ENCODE assay signal across 19 mouse cellular contexts in the genomic region with DNA sequence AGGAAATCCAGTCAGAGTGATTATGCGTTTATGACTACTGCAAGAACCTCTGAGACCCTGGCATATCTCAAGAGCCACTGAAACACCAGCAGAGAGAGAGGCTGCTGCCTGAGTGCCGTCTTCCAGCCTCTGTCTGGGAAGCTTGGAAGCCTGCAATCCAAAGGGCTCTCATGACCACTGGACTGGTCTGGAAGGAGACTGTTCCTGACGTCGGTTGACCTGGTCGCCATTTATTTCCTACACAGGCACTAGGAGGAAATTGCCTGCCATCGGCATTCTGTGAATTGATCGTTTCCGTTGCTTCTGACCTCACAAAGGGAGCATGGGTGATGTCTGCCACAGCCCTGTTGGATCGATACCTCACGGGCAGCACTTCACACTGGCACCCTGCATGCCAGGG. TPM values are rescaled to one million over a fixed set of nuclear protein-coding genes. Genes with fewer than 3 reads are reported as not detected.
A peak's percentile ranks its signal among the peaks of the same experiment; 100 is the strongest.
DNase-seq lines count a peak whose midpoint lies in the region; ATAC-seq and TF ChIP-seq lines count a peak whose summit lies in the region.
"Had no signal": no experiment of that assay in that cellular context is flagged by ENCODE, and none has a peak within 500 bp of the region (broad histone marks: within the 10 kb centered on the region; RNA-seq: fewer than 3 reads in every experiment).

No protein-coding gene starts in this region.

- H3K27ac ChIP-seq in heart, adult 2 months, result peak overlapping the region; percentile 78
- no peak overlapping the region for H3K27ac ChIP-seq in liver, adult 2 months (replicated peaks; ENCODE audit: insufficient read depth, low read depth, low read length)
- no peak overlapping the region for H3K27ac ChIP-seq in liver, embryonic 11.5 days (ENCODE audit: low read depth, low read length)
- H3K27ac ChIP-seq in lung, embryonic 16.5 days (ENCODE audit: low read length), result peak overlapping the region; percentile 93; the same call in 1 of the 2 replicates
- H3K27ac ChIP-seq: embryonic facial prominence, embryonic 10.5 days; forebrain, embryonic 13.5 days; hindbrain, embryonic 13.5 days had no signal

- H3K4me1 ChIP-seq in heart, adult 2 months (ENCODE audit: control insufficient read depth, insufficient read depth, low read length), result peaks cover 29% of the 10 kb centered on the region
- H3K4me1 ChIP-seq in liver, adult 2 months (ENCODE audit: control insufficient read depth, insufficient read depth, low read length), result peaks cover 24% of the 10 kb centered on the region
- H3K4me1 ChIP-seq in liver, embryonic 11.5 days (replicated peaks; ENCODE audit: control insufficient read depth, insufficient read depth, low read length), result peaks cover 13% of the 10 kb centered on the region
- peaks cover 53% of the 10 kb centered on the region for H3K4me1 ChIP-seq in lung, embryonic 16.5 days (replicated peaks; ENCODE audit: control insufficient read depth, insufficient read depth, low read length)

- H3K79me2 ChIP-seq in heart, adult 2 months (replicated peaks; ENCODE audit: control insufficient read depth, insufficient read depth, low read length), result no peaks in the 10 kb centered on the region; the same call in none of the 2 replicates
- no peaks in the 10 kb centered on the region for H3K79me2 ChIP-seq in liver, adult 2 months (ENCODE audit: control insufficient read depth, insufficient read depth, low read length)

- intact Hi-C loops in heart, adult 2 months (cut with DNase I), result no loop called here
- intact Hi-C loops in heart, postnatal 36 days (cut with DNase I), result loop anchor here (5.0 to 10.0 kb wide), 2 partner anchors 34 to 929 kb away; no protein-coding TSS in a partner anchor

- H3K4me2 ChIP-seq in liver, embryonic 11.5 days, result no peak overlapping the region
- H3K4me2 ChIP-seq in lung, embryonic 16.5 days (ENCODE audit: low read depth, low read length), result no peak overlapping the region
- H3K4me2 ChIP-seq: forebrain, embryonic 13.5 days; hindbrain, embryonic 13.5 days had no signal

- no peak for TF ChIP-seq EP300 in heart, adult 2 months (IDR thresholded peaks at IDR 0.05; ENCODE audit: insufficient read depth, low read depth, low read length)

- H3K36me3 ChIP-seq in heart, adult 2 months (ENCODE audit: control insufficient read depth, insufficient read depth, low read length), result no peaks in the 10 kb centered on the region
- no peaks in the 10 kb centered on the region for H3K36me3 ChIP-seq in liver, adult 2 months (ENCODE audit: control insufficient read depth, insufficient read depth, low read length)
- H3K36me3 ChIP-seq in liver, embryonic 11.5 days (ENCODE audit: control insufficient read depth, insufficient read depth, low read length), result no peaks in the 10 kb centered on the region
- no peaks in the 10 kb centered on the region; the same call in 1 of the 2 replicates for H3K36me3 ChIP-seq in lung, embryonic 16.5 days (ENCODE audit: control insufficient read depth, insufficient read depth, low read length)
- H3K36me3 ChIP-seq: embryonic facial prominence, embryonic 10.5 days; G1E; hindbrain, embryonic 13.5 days had no signal

- H3K4me3 ChIP-seq in heart, adult 2 months, result no peak overlapping the region
- no peak overlapping the region for H3K4me3 ChIP-seq in liver, adult 2 months (ENCODE audit: insufficient read depth, low read depth, low read length)
- no peak overlapping the region for H3K4me3 ChIP-seq in liver, embryonic 11.5 days (ENCODE audit: low read depth, low read length)
- H3K4me3 ChIP-seq in lung, embryonic 16.5 days (ENCODE audit: low read length), result no peak overlapping the region
- H3K4me3 ChIP-seq: embryonic facial prominence, embryonic 10.5 days; forebrain, embryonic 13.5 days; hindbrain, embryonic 13.5 days had no signal

- no peak for ATAC-seq in cerebellum, adult (ENCODE audit: insufficient number of reproducible peaks, low FRiP score, low TSS enrichment)
- ATAC-seq in liver, embryonic 11.5 days (replicated peaks; ENCODE audit: low FRiP score), result no peak
- no peak for ATAC-seq in lung, embryonic 16.5 days (ENCODE audit: low read depth)
- ATAC-seq: CD4-positive, CD25-positive, alpha-beta regulatory T cell, adult 4 months; forebrain, embryonic 13.5 days; forebrain, postnatal 0 days; hindbrain, postnatal 0 days had no signal

- TF ChIP-seq POLR2A in heart, adult 2 months (IDR thresholded peaks at IDR 0.05; ENCODE audit: insufficient read depth, low read depth, low read length), result no peak
- no peak for TF ChIP-seq POLR2A in liver, adult 2 months (IDR thresholded peaks at IDR 0.05; ENCODE audit: extremely low read depth, insufficient read depth, low read length)

- DNase-seq in cerebellum, adult 11-12 months, result peak; percentile 31
- DNase-seq in heart, adult 2 months, result no peak
- DNase-seq in heart, postnatal 36 days, result no peak
- DNase-seq in liver, adult 2 months (ENCODE audit: extremely low read depth, low read depth, low spot score), result peak; percentile 68
- DNase-seq in liver, embryonic 11.5 days (ENCODE audit: low spot score), result no peak
- no peak for DNase-seq in lung, postnatal 36 days
- DNase-seq: adrenal gland, adult 8-10 months; adrenal gland, postnatal 36 days; cerebellum, adult 18-20 months; forebrain, postnatal 0 days; gastrocnemius, postnatal 14 days had no signal

- no peak overlapping the region for H3K9ac ChIP-seq in heart, adult 2 months (ENCODE audit: low read depth, low read length)
- H3K9ac ChIP-seq in liver, adult 2 months (ENCODE audit: low read depth, low read length), result no peak overlapping the region
- H3K9ac ChIP-seq in liver, embryonic 11.5 days (ENCODE audit: low read depth, low read length), result no peak overlapping the region
- H3K9ac ChIP-seq in lung, embryonic 16.5 days (ENCODE audit: low read length), result no peak overlapping the region
- H3K9ac ChIP-seq: forebrain, embryonic 13.5 days; forebrain, postnatal 0 days; hindbrain, embryonic 13.5 days had no signal

- TF ChIP-seq CTCF in heart, adult 2 months (IDR thresholded peaks at IDR 0.05), result no peak
- no peak for TF ChIP-seq CTCF in liver, adult 2 months (IDR thresholded peaks at IDR 0.05; ENCODE audit: low read depth, low read length)

- 73% methylated on average over 10 of the region's 10 CpGs for WGBS in heart, adult 2 months
- WGBS in liver, adult 2 months, result 55% methylated on average over 10 of the region's 10 CpGs
- WGBS in liver, embryonic 11.5 days, result 75% methylated on average over 10 of the region's 10 CpGs
- 66% methylated on average over 10 of the region's 10 CpGs for WGBS in lung, embryonic 16.5 days

- no peaks in the 10 kb centered on the region for H3K9me3 ChIP-seq in liver, embryonic 11.5 days (ENCODE audit: control insufficient read depth, low read length)
- H3K9me3 ChIP-seq in lung, embryonic 16.5 days (ENCODE audit: control insufficient read depth, low read length), result no peaks in the 10 kb centered on the region
- H3K9me3 ChIP-seq: embryonic facial prominence, embryonic 10.5 days; forebrain, embryonic 13.5 days; G1E; hindbrain, embryonic 13.5 days had no signal

- H3K27me3 ChIP-seq in heart, adult 2 months (ENCODE audit: control insufficient read depth, insufficient read depth, low read length), result no peaks in the 10 kb centered on the region
- H3K27me3 ChIP-seq in liver, adult 2 months (ENCODE audit: control insufficient read depth, insufficient read depth, low read length), result no peaks in the 10 kb centered on the region
- no peaks in the 10 kb centered on the region for H3K27me3 ChIP-seq in liver, embryonic 11.5 days (replicated peaks; ENCODE audit: control insufficient read depth, insufficient read depth, low read length)
- no peaks in the 10 kb centered on the region for H3K27me3 ChIP-seq in lung, embryonic 16.5 days (ENCODE audit: control insufficient read depth, insufficient read depth, low read depth, low read length)
- H3K27me3 ChIP-seq: forebrain, embryonic 13.5 days; hindbrain, embryonic 13.5 days had no signal

RNA-seq across cellular contexts. Expression of gene Cerk, which starts 9.8 kb away (rescaled TPM):
- 10 to 100 TPM; 30.4 to 33.5 TPM for total RNA-seq in heart, adult 2 months (2021)
- polyA plus RNA-seq in heart, adult 2 months (2012; rRNA removed), result 26.0 and 38.0 TPM in 2 replicates
- 10 to 100 TPM; 28.0 to 28.1 TPM for total RNA-seq in heart, postnatal 36 days (2021)
- total RNA-seq in liver, adult 2 months (2014; rRNA removed), result 3.0 and 3.7 TPM in 2 replicates
- 2.6 and 2.7 TPM in 2 replicates for polyA plus RNA-seq in liver, adult 2 months (2012; rRNA removed)
- 8.4 and 8.5 TPM in 2 replicates for polyA plus RNA-seq in liver, embryonic 11.5 days (2014; fragmentation: Nextera tagmentation; extraction: Ambion mirVana)
- polyA plus RNA-seq in lung, embryonic 16.5 days (2015; fragmentation: Nextera tagmentation; extraction: Ambion mirVana), result 25.2 and 26.4 TPM in 2 replicates

RNA-seq across cellular contexts. Expression of gene Tbc1d22a, which starts 38.1 kb away (rescaled TPM):
- 10 to 100 TPM; 21.8 to 25.6 TPM for total RNA-seq in heart, adult 2 months (2021)
- 23.2 and 30.1 TPM in 2 replicates for polyA plus RNA-seq in heart, adult 2 months (2012; rRNA removed)
- total RNA-seq in heart, postnatal 36 days (2021), result 10 to 100 TPM; 21.7 to 28.6 TPM
- 9.6 and 13.2 TPM in 2 replicates for total RNA-seq in liver, adult 2 months (2014; rRNA removed)
- 14.1 and 14.3 TPM in 2 replicates for polyA plus RNA-seq in liver, adult 2 months (2012; rRNA removed)
- polyA plus RNA-seq in liver, embryonic 11.5 days (2014; fragmentation: Nextera tagmentation; extraction: Ambion mirVana), result 10.8 and 11.7 TPM in 2 replicates
- polyA plus RNA-seq in lung, embryonic 16.5 days (2015; fragmentation: Nextera tagmentation; extraction: Ambion mirVana), result 13.6 and 14.3 TPM in 2 replicates

Comparison
In these comparisons a context has a peak if more than half of its experiments do, and no peak if none do; other contexts are left out.
1. DNase-seq: peak in cerebellum, adult 11-12 months (single experiment) and liver, adult 2 months (single experiment); none in heart, adult 2 months (0 of 2), heart, postnatal 36 days (0 of 2), liver, embryonic 11.5 days (single experiment) and lung, postnatal 36 days (single experiment).
2. H3K27ac ChIP-seq: peak in heart, adult 2 months (single experiment) and lung, embryonic 16.5 days (single experiment); none in liver, adult 2 months (single experiment) and liver, embryonic 11.5 days (single experiment).